Mouse (Mus musculus) ES-Bruce4 (cell line): ENCODE results near the gene Krtap4-2.
"Not testable (repeated sequence)": the region's sequence is repeated elsewhere in the genome, so short reads cannot be mapped to it uniquely, and the experiment has no call there.

Experiments
- EP300 ChIP-seq: IDR thresholded peaks from 2 replicates; pipeline ENCODE4 v1.6.1; 2011; ENCODE audit warnings: low read depth, low read length; ENCODE audit not compliant: insufficient read depth
- POLR2A ChIP-seq: IDR thresholded peaks from one replicate; pipeline ENCODE4 v1.8.1; 2011; ENCODE audit warnings: low read length; ENCODE audit not compliant: insufficient read depth

DNA sequence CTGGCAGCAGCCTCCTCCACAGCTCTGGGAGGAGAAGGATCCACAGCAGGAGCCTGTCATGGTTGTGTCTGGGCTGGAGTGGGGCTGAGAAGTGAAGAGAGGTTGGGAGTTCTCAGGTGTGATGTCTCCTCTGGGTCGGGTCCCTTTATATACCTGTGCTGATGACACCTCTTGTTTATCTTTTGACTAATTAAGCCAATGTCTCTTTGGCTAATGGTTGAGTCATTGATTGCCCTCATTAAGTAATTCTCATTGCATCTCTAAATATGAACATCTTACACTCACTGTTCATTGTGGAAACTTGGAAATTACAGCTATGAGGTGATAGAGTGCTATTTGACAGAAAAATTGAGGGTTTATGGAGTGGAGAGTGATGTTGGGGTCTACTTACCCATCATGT is 31.7 kb downstream of the Krtap4-2 start, which contains the start of gene Gm11938:
- not testable (repeated sequence) for TF ChIP-seq POLR2A, EP300
